Mouse (Mus musculus): ENCODE data around the gene Sos1. TPM values are rescaled to one million over a fixed set of nuclear protein-coding genes. Genes with fewer than 3 reads are reported as not detected.

Sos1 gene
- total and polyA plus RNA-seq, 2 experiments from 2014 or later = 7.2 to 29.0 TPM

GRCm38 (mm10) chr17:80490166-80490565 is 9.9 kb upstream of the Sos1 start:
- TF ChIP-seq CTCF (IDR thresholded peaks at IDR 0.05) = no peak
- WGBS = 52% methylated on average over 5 of the region's 5 CpGs
- Histone ChIP-seq H3K4me1 (ENCODE audit: insufficient read depth, low read length) (no peaks in the 10 kb centered on the region), H3K27ac (ENCODE audit: low read depth, low read length) (no peak overlapping the region), H3K9ac (replicated peaks; ENCODE audit: low read length, poor library complexity, severe bottlenecking) (no peak overlapping the region), H3K4me2 (ENCODE audit: low read depth, low read length, poor library complexity, severe bottlenecking) (no peak overlapping the region), H3K27me3 (ENCODE audit: insufficient read depth, low read length) (no peaks in the 10 kb centered on the region), H3K36me3 (ENCODE audit: insufficient read depth, low read length) (no peaks in the 10 kb centered on the region), H3K9me3 (ENCODE audit: low read length) (no peaks in the 10 kb centered on the region), H3K4me3 (ENCODE audit: low read depth, low read length) (no peak overlapping the region)
- ATAC-seq (ENCODE audit: low FRiP score) (no peak), DNase-seq (ENCODE audit: low spot score) (no peak)

- Histone ChIP-seq H3K36me3 (ENCODE audit: insufficient read depth, low read length) (no peaks in the 10 kb centered on the region), H3K27ac (ENCODE audit: low read depth, low read length) (no peak overlapping the region), H3K9ac (replicated peaks; ENCODE audit: low read length, poor library complexity, severe bottlenecking) (no peak overlapping the region), H3K4me1 (ENCODE audit: insufficient read depth, low read length) (no peaks in the 10 kb centered on the region), H3K9me3 (ENCODE audit: low read length) (no peaks in the 10 kb centered on the region), H3K4me3 (ENCODE audit: low read depth, low read length) (no peak overlapping the region), H3K27me3 (ENCODE audit: insufficient read depth, low read length) (no peaks in the 10 kb centered on the region), H3K4me2 (ENCODE audit: low read depth, low read length, poor library complexity, severe bottlenecking) (no peak overlapping the region)
- no peak for TF ChIP-seq CTCF (IDR thresholded peaks at IDR 0.05)
- 74% methylated on average over 3 of the region's 3 CpGs for WGBS
- ATAC-seq (ENCODE audit: low FRiP score) = no peak
- no peak for DNase-seq (ENCODE audit: low spot score)
Observed at GRCm38 (mm10) chr17:80488918-80489317, 8.7 kb upstream of the Sos1 start.

GRCm38 (mm10) chr17:80485160-80485559 is 4.9 kb upstream of the Sos1 start:
- no peak for DNase-seq (ENCODE audit: low spot score)
- Histone ChIP-seq H3K4me3 (ENCODE audit: low read depth, low read length) (no peak overlapping the region), H3K9ac (replicated peaks; ENCODE audit: low read length, poor library complexity, severe bottlenecking) (no peak overlapping the region), H3K9me3 (ENCODE audit: low read length) (no peaks in the 10 kb centered on the region), H3K36me3 (ENCODE audit: insufficient read depth, low read length) (no peaks in the 10 kb centered on the region), H3K27me3 (ENCODE audit: insufficient read depth, low read length) (no peaks in the 10 kb centered on the region), H3K4me2 (ENCODE audit: low read depth, low read length, poor library complexity, severe bottlenecking) (no peak overlapping the region), H3K27ac (ENCODE audit: low read depth, low read length) (no peak overlapping the region), H3K4me1 (ENCODE audit: insufficient read depth, low read length) (peaks cover 7% of the 10 kb centered on the region; the same call in 1 of the 2 replicates)
- no peak for ATAC-seq (ENCODE audit: low FRiP score)
- TF ChIP-seq CTCF (IDR thresholded peaks at IDR 0.05) = no peak
- 94% methylated on average over 5 of the region's 5 CpGs for WGBS

- no peak for TF ChIP-seq CTCF (IDR thresholded peaks at IDR 0.05)
- ATAC-seq (ENCODE audit: low FRiP score) = peak; percentile 11; the same call in 1 of the 2 replicates
- WGBS = 23% methylated on average over 7 of the region's 7 CpGs
Observed at GRCm38 (mm10) chr17:80480855-80481224, 587 bp upstream of the Sos1 start.

GRCm38 (mm10) chr17:80479295-80480030 is 790 bp downstream of the Sos1 start:
- no peak for TF ChIP-seq CTCF (IDR thresholded peaks at IDR 0.05)
- peak; percentile 60 for DNase-seq (ENCODE audit: low spot score)
- no peaks in the 10 kb centered on the region for H3K27me3 ChIP-seq (ENCODE audit: insufficient read depth, low read length)
- peak overlapping the region; percentile 95 for H3K4me3 ChIP-seq (ENCODE audit: low read depth, low read length)
- peak; percentile 38 for ATAC-seq (ENCODE audit: low FRiP score)
- peaks cover 11% of the 10 kb centered on the region for H3K4me1 ChIP-seq (ENCODE audit: insufficient read depth, low read length)
- peak overlapping the region; percentile 94 for H3K9ac ChIP-seq (replicated peaks; ENCODE audit: low read length, poor library complexity, severe bottlenecking)
- peak overlapping the region; percentile 90 for H3K27ac ChIP-seq (ENCODE audit: low read depth, low read length)
- 1% methylated on average over 65 of the region's 71 CpGs for WGBS
- peak overlapping the region; percentile 62 for H3K4me2 ChIP-seq (ENCODE audit: low read depth, low read length, poor library complexity, severe bottlenecking)
- H3K36me3 ChIP-seq (ENCODE audit: insufficient read depth, low read length) = no peaks in the 10 kb centered on the region
- no peaks in the 10 kb centered on the region for H3K9me3 ChIP-seq (ENCODE audit: low read length)

More at GRCm38 (mm10) chr17:80480855-80481224, 587 bp upstream of the Sos1 start:
- DNase-seq (ENCODE audit: low spot score) = peak; percentile 28
- no peaks in the 10 kb centered on the region for H3K27me3 ChIP-seq (ENCODE audit: insufficient read depth, low read length)
- H3K4me1 ChIP-seq (ENCODE audit: insufficient read depth, low read length) = peaks cover 11% of the 10 kb centered on the region
- peak overlapping the region; percentile 90 for H3K27ac ChIP-seq (ENCODE audit: low read depth, low read length)
- H3K9ac ChIP-seq (replicated peaks; ENCODE audit: low read length, poor library complexity, severe bottlenecking) = peak overlapping the region; percentile 94
- peak overlapping the region; percentile 95 for H3K4me3 ChIP-seq (ENCODE audit: low read depth, low read length)
- H3K4me2 ChIP-seq (ENCODE audit: low read depth, low read length, poor library complexity, severe bottlenecking) = peak overlapping the region; percentile 62
- no peaks in the 10 kb centered on the region for H3K36me3 ChIP-seq (ENCODE audit: insufficient read depth, low read length)
- no peaks in the 10 kb centered on the region for H3K9me3 ChIP-seq (ENCODE audit: low read length)

GRCm38 (mm10) chr17:80477679-80478078 is 2.6 kb downstream of the Sos1 start:
- Histone ChIP-seq H3K9me3 (ENCODE audit: low read length) (no peaks in the 10 kb centered on the region), H3K36me3 (ENCODE audit: insufficient read depth, low read length) (no peaks in the 10 kb centered on the region), H3K4me3 (ENCODE audit: low read depth, low read length) (no peak overlapping the region), H3K4me1 (ENCODE audit: insufficient read depth, low read length) (peaks cover 11% of the 10 kb centered on the region), H3K27ac (ENCODE audit: low read depth, low read length) (no peak overlapping the region), H3K4me2 (ENCODE audit: low read depth, low read length, poor library complexity, severe bottlenecking) (no peak overlapping the region), H3K27me3 (ENCODE audit: insufficient read depth, low read length) (no peaks in the 10 kb centered on the region), H3K9ac (replicated peaks; ENCODE audit: low read length, poor library complexity, severe bottlenecking) (no peak overlapping the region)
- TF ChIP-seq CTCF (IDR thresholded peaks at IDR 0.05) = no peak
- ATAC-seq (ENCODE audit: low FRiP score) (no peak), DNase-seq (ENCODE audit: low spot score) (no peak)
- 90% methylated on average over 2 of the region's 2 CpGs for WGBS

Data from midbrain, postnatal 0 days (tissue).